Mouse (Mus musculus) splenic B cell, adult 2 months (primary cell): Measurements from ENCODE around the gene Plcd3.

ENCODE experiments used
- DNase-seq: peaks from one replicate; pipeline ENCODE4 v3.0.0-alpha.2; 2011; ENCODE audit warnings: low read depth, low spot score
- H3K27me3 ChIP-seq: 2 replicates; pipeline ENCODE4 v1.6.1; 2012; ENCODE audit warnings: mild to moderate bottlenecking, low read length, moderate library complexity, mixed read lengths; ENCODE audit not compliant: control insufficient read depth, poor library complexity, insufficient read depth, severe bottlenecking
- H3K36me3 ChIP-seq: 2 replicates; pipeline ENCODE4 v1.6.1; 2012; ENCODE audit warnings: mild to moderate bottlenecking, low read length, moderate library complexity, mixed read lengths; ENCODE audit not compliant: control insufficient read depth, poor library complexity, insufficient read depth, severe bottlenecking

Plcd3 gene

DNA sequence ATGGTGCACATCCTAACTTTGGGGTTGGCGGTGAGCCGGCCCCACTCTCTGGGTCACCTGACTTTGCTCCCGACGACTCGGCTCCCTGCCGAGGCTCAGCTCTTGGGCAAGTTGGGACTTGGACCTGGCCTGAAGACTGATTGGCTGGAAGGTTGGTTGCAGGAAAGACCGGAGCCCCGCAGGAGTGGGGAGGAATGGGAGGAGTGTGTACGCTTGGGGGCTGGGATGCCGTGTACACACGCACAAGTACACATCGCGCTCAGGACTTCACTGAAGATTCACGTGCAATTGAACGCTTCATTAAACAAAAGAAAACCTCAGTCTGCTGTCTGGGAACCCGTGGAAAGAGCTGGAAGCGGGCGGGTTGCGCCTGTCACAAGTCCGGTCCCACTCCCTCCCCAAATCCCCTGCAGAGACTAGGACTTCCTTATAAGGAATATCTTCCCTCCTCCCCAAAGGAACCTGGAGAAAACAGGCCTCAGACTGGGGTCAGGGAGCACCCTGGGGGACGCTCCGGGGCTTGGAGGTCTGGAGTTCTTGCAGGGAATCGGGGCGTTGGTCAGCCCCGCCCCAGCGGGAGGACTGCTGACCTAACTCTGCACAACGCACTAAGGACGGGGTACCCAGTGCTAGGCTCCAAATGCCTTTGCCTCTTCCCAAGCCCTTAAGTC is 10.6 kb upstream of the Plcd3 start:
- no peaks in the 10 kb centered on the region for H3K27me3 ChIP-seq
- no peaks in the 10 kb centered on the region; the same call in 1 of the 2 replicates for H3K36me3 ChIP-seq
- DNase-seq: no peak

DNA sequence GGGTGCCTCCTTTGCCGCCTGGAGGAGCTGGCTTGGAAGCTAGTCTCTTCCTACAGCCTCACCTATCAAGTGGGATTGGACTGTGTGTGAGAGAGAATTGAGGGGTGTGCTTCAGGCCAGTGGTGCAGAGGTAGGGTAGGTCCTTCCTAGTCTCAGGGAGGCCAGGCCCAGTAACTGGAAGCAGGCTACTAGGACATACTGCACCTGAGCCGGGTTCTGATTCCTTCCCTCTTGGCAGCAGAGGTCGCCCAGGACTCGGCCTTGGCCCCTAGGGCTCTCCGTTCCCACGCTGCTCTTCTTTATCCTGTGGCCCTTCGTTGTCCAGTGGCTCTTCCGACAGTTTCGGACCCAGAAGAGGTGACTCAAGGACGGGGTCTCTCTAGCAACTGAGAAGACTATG is 9.8 kb upstream of the Plcd3 start:
- DNase-seq: no peak
- H3K36me3 ChIP-seq: peaks cover 3% of the 10 kb centered on the region; the same call in 1 of the 2 replicates
- no peaks in the 10 kb centered on the region for H3K27me3 ChIP-seq

DNA sequence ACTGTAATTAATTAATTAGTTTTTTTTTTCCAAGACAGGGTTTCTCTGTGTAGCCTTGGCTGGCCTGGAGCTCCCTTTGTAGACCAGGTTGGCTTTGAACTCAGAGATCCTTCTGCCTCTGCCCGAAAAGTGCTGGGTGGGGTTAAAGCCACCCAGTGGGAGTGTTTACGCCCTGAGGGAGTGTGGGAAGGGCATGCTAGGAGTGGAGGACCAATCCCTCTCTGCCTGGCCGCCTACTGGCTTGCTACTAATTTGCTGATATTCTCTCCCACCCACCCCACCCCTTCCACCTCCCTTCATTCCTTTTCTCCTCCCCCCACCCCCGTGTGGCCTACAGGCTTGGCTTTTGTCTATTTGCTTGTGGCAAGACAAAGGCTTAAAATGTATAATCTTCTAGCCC is 4.9 kb upstream of the Plcd3 start:
- no peak for DNase-seq
- H3K36me3 ChIP-seq: peaks cover 3% of the 10 kb centered on the region; the same call in 1 of the 2 replicates

DNA sequence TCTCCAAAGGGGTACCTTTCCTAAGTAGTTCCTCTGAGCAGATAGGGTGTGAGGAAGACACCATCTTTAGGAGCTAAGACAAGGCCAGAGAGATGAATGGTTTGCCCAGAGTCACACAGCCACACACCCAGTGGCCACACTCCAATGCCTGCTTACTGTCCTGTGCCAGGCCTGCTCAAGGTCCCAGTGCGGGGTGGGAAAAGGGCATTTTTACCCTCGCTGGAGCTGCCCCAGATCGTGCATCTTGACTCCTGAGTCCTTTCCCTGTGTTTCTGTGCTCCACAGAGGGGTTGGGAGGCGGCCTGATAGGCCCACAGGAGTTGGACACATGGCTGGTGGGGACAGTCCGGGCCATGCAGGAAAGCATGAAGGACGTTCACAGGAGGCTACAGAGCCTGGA is 4.4 kb upstream of the Plcd3 start:
- H3K36me3 ChIP-seq: peaks cover 3% of the 10 kb centered on the region; the same call in 1 of the 2 replicates

More for the DNA sequence above, 4.9 kb upstream of the Plcd3 start:
- no peaks in the 10 kb centered on the region for H3K27me3 ChIP-seq

GRCm38 (mm10) chr11:103105180-103105725 is 3.8 kb upstream of the Plcd3 start:
- no peak for DNase-seq
- Histone ChIP-seq H3K36me3 (peaks cover 3% of the 10 kb centered on the region; the same call in 1 of the 2 replicates), H3K27me3 (no peaks in the 10 kb centered on the region)

More for the DNA sequence above, 4.4 kb upstream of the Plcd3 start:
- DNase-seq: no peak
- H3K27me3 ChIP-seq: no peaks in the 10 kb centered on the region

DNA sequence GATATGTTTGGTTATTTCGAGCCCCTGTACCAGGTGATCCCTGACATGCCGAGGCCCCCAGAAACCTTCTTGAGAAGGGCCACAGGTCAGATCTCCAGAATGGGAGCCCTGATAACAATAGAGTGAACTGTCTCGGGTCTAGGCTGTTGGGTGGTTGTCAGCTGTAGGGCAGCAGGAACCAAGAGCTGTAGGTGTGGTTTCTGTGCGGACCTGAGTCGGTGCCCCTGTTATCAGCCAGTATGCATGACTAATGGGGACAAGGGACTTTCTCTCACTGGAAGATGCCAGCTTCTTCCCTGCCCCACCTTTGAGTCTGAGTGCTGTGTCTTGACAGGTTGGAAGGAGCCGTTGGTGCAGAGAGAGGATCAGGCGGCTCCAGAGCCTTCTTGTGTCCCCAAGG is 3.0 kb upstream of the Plcd3 start:
- Histone ChIP-seq H3K27me3 (no peaks in the 10 kb centered on the region), H3K36me3 (peaks cover 3% of the 10 kb centered on the region; the same call in 1 of the 2 replicates)
- DNase-seq: peak; percentile 33

GRCm38 (mm10) chr11:103103621-103104020 is 2.2 kb upstream of the Plcd3 start:
- peak; percentile 20 for DNase-seq

DNA sequence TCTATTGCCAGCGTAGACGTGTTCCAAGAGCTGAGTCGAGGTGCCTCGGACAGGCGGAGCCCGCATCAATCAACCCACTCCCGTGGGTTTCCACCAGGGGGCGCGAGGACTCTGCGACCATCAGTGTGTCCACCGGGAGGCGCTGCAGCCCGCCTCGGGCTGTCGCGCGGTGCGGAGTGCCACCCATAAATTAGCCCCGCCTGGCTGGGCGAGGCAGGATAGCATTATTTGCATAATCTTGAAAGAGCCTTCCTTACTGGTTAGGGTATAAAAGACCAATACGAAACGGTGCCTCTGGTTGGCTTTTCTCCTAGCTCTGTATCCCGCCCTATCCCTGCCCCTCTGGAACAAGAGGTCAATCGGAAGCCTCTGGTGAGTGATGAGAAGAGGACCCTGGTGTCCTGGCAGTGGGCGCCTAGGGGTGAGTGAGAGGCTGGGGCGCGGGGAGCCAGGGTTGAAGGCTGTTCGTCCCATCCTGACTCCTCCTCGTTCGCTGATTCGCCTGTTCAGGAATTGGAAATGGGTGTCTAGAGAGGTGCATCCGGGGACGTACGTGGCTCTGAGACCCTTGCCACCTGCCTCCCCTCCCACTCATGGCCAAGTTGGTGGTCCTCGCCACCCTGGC is 1.4 kb upstream of the Plcd3 start:
- Histone ChIP-seq H3K27me3 (no peaks in the 10 kb centered on the region), H3K36me3 (peaks cover 3% of the 10 kb centered on the region; the same call in 1 of the 2 replicates)
- DNase-seq: peak; percentile 97

More at GRCm38 (mm10) chr11:103103621-103104020, 2.2 kb upstream of the Plcd3 start:
- H3K27me3 ChIP-seq: no peaks in the 10 kb centered on the region
- H3K36me3 ChIP-seq: peaks cover 3% of the 10 kb centered on the region; the same call in 1 of the 2 replicates

DNA sequence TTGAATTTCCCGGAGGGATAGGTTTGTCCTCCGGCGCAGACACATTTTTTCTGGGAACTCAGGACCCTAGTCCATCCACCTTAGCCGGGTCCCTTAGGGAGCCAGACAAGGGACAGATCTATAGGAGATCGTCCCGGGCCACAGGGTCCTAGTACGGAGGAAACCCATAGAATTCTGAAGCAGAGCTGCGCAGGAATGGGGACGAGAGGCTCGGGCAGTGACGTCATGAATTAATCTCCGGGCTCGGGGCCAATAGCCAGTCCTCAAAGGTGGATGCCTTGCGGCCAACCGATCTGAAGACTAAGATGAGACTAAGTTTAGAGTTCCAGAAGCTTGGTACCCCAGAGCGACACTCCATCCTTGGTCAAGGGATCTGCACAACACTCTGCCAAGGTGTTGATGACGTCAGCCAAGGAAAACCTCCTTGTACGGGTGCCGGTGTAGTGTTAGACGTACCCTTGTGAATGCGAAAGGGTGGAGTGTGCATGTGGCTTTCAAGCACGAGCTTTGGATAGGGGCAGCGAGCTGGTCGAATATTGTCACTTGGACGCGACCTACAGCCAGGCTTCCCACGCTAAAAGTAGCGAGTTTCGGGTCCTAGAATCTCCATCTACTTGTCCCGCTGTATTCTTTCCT is 526 bp upstream of the Plcd3 start:
- DNase-seq: peak; percentile 57
- Histone ChIP-seq H3K36me3 (peaks cover 3% of the 10 kb centered on the region; the same call in 1 of the 2 replicates), H3K27me3 (no peaks in the 10 kb centered on the region)

DNA sequence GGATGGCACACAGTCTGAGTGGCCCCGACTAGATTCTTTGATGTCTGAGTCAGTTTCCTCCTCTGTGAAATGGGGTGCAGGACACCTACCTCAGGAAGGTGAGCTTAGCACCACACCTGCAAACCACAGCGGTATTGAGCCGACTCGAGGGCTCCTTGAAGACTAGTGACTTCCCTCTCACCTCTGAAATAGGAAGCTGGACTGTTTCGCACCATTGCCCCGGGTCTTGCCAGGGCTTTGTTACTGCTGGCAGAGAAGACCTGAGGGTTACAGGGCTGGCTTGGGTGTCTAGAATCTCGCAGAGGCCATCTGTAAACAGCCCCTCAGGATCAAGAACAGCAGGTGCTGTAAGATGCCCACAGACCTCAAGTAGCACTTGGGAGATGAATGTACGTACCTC is 1.1 kb downstream of the Plcd3 start:
- no peaks in the 10 kb centered on the region for H3K36me3 ChIP-seq
- H3K27me3 ChIP-seq: no peaks in the 10 kb centered on the region
- DNase-seq: peak; percentile 54

DNA sequence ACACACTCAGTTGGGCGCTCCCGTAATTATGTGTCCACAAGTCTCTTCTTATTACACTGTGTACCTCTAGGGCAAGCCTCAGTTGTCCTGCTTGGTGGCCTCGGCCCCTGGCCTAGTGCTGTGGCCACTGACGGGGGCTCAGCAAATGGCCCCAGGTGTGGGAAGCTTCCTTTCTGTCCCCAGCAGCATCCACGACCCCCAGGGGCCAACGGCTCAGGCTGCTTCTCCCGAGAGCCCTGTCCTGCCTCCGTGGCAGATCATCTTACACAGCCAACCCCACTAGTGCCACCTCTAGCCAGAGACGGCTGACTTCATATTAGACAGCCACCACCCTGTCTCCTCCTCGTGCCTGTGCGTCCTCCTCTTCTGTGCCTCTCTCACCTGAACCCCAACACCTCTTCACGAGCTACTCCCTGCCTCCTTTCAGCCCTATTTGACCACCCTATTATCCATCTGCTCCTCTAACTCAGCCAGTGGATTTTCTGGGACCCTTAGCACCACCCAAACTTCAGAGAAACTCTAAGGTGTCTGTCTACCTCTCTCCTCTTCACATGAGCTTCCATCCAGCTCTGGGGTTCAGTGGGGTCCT is 2.0 kb downstream of the Plcd3 start:
- Histone ChIP-seq H3K36me3 (no peaks in the 10 kb centered on the region), H3K27me3 (no peaks in the 10 kb centered on the region)
- DNase-seq: no peak

GRCm38 (mm10) chr11:103098531-103099190 is 2.8 kb downstream of the Plcd3 start:
- no peaks in the 10 kb centered on the region for H3K27me3 ChIP-seq

GRCm38 (mm10) chr11:103096979-103097894 is 4.2 kb downstream of the Plcd3 start:
- no peak for DNase-seq
- Histone ChIP-seq H3K36me3 (no peaks in the 10 kb centered on the region), H3K27me3 (no peaks in the 10 kb centered on the region)

More at GRCm38 (mm10) chr11:103098531-103099190, 2.8 kb downstream of the Plcd3 start:
- no peak for DNase-seq
- no peaks in the 10 kb centered on the region for H3K36me3 ChIP-seq
